Mouse (Mus musculus): Measurements from ENCODE around the gene Klhl8. TPM values are rescaled to one million over a fixed set of nuclear protein-coding genes. Genes with fewer than 3 reads are reported as not detected.

Klhl8 gene
- total RNA-seq, 2 experiments from 2014 or later: 19.3 to 20.2 TPM

GRCm38 (mm10) chr5:103846609-103847008, 64.5 kb downstream of the Klhl8 start:
- no peak for DNase-seq

- no peak for DNase-seq
Observed at GRCm38 (mm10) chr5:103846154-103846551, 64.9 kb downstream of the Klhl8 start.

- peak; percentile 37 for DNase-seq
Observed at GRCm38 (mm10) chr5:103845418-103846153, 65.5 kb downstream of the Klhl8 start.

GRCm38 (mm10) chr5:103843938-103844337, 67.1 kb downstream of the Klhl8 start:
- DNase-seq: peak; percentile 50

- DNase-seq: no peak
Observed at GRCm38 (mm10) chr5:103839265-103839626, 71.8 kb downstream of the Klhl8 start.

- peak; percentile 43 for DNase-seq
Observed at GRCm38 (mm10) chr5:103838550-103839264, 72.4 kb downstream of the Klhl8 start.

- no peak for DNase-seq
Observed at GRCm38 (mm10) chr5:103836148-103836784, 74.8 kb downstream of the Klhl8 start.

GRCm38 (mm10) chr5:103835471-103836147, 75.5 kb downstream of the Klhl8 start:
- no peak for DNase-seq

GRCm38 (mm10) chr5:103830886-103831285, 80.2 kb downstream of the Klhl8 start:
- no peak for DNase-seq

GRCm38 (mm10) chr5:103829158-103829557, 81.9 kb downstream of the Klhl8 start:
- no peak for DNase-seq

- DNase-seq: no peak
Observed at GRCm38 (mm10) chr5:103828729-103829128, 82.3 kb downstream of the Klhl8 start.

GRCm38 (mm10) chr5:103828304-103828703, 82.8 kb downstream of the Klhl8 start:
- DNase-seq: no peak

- no peak for DNase-seq
Observed at GRCm38 (mm10) chr5:103822949-103823348, 88.1 kb downstream of the Klhl8 start.

- DNase-seq: no peak
Observed at GRCm38 (mm10) chr5:103821500-103822298, 89.4 kb downstream of the Klhl8 start.

GRCm38 (mm10) chr5:103821062-103821461, 90.0 kb downstream of the Klhl8 start:
- no peak for DNase-seq

- no peak for DNase-seq
Observed at GRCm38 (mm10) chr5:103819674-103820073, 91.4 kb downstream of the Klhl8 start.

GRCm38 (mm10) chr5:103818602-103819001, 92.5 kb downstream of the Klhl8 start:
- DNase-seq: no peak

- peak; percentile 70 for DNase-seq
Observed at GRCm38 (mm10) chr5:103817754-103818153, 93.3 kb downstream of the Klhl8 start.

GRCm38 (mm10) chr5:103816718-103817117, 94.3 kb downstream of the Klhl8 start:
- no peak for DNase-seq

GRCm38 (mm10) chr5:103815249-103815617, 95.8 kb downstream of the Klhl8 start:
- no peak for DNase-seq

GRCm38 (mm10) chr5:103814551-103815248, 96.4 kb downstream of the Klhl8 start:
- DNase-seq: no peak

Measured in gastrocnemius, postnatal 10 days (tissue).